Mouse (Mus musculus): ENCODE results near the gene Slc25a25. TPM values are rescaled to one million over a fixed set of nuclear protein-coding genes. Genes with fewer than 3 reads are reported as not detected.
"Not testable (repeated sequence)": the region's sequence is repeated elsewhere in the genome, so short reads cannot be mapped to it uniquely, and the experiment has no call there.

Slc25a25 gene
- polyA plus RNA-seq, 1 experiment from 2014 or later: 55.0 TPM

DNA sequence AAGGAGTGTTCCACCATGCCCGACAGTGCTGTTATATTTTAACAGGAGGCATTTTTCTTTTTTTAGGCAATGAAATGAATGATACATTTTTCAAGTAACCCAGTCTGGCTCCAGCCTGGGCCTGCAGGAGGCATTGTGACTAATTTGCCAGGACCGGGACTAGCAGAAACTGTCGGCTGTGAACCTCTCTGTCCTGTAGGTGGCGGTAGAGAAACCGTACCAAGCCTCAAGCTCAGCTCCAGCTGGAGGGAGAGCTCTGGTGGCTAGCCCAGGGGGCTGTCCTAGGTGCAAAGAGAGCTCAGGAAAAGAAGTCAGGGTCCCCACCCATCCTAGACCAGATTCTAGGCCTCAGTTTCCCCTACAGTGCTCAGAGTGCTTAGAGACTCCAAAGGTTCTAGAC is 37.4 kb upstream of the Slc25a25 start:
- peak; percentile 62 for ATAC-seq
- Histone ChIP-seq H3K36me3 (ENCODE audit: control insufficient read depth, insufficient read depth, low read length) (no peaks in the 10 kb centered on the region), H3K4me1 (ENCODE audit: control insufficient read depth, insufficient read depth, low read depth, low read length) (no peaks in the 10 kb centered on the region), H3K9me3 (ENCODE audit: control insufficient read depth, low read length) (no peaks in the 10 kb centered on the region), H3K4me3 (ENCODE audit: low read length) (no peak overlapping the region), H3K27me3 (replicated peaks; ENCODE audit: control insufficient read depth, insufficient read depth, low read length) (no peaks in the 10 kb centered on the region), H3K4me2 (ENCODE audit: low read length) (no peak overlapping the region), H3K9ac (ENCODE audit: low read depth, low read length) (no peak overlapping the region), H3K27ac (ENCODE audit: low read depth, low read length) (no peak overlapping the region)
- under 1% methylated on average over 5 of the region's 5 CpGs for WGBS

DNA sequence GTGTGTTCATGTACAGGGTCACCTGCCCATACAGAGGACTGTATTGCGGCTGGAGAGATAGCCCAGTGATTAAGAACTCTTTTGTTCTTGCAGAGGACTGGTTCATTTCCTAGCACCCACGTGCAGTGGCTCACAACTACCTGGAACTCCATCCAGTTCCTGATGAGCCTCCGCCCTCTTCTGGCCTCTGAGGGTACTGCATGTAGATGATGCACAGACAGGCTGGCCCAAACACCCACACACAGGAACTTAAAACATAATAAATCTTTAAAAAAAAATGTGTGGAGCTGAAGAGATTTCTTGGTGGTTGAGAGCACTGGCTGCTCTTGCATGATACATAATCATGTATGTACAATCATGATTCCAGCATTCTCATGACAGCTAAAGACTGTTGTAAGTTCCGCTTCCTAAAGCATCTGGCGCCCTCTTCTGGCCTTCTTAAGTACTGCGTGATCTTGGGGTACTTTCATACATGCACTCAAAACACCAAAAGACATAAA is 35.9 kb upstream of the Slc25a25 start:
- H3K9ac ChIP-seq (ENCODE audit: low read depth, low read length): peak overlapping the region; percentile 13; the same call in 1 of the 2 replicates
- ATAC-seq: peak; percentile 86
- H3K4me3 ChIP-seq (ENCODE audit: low read length): no peak overlapping the region
- H3K9me3 ChIP-seq (ENCODE audit: control insufficient read depth, low read length): no peaks in the 10 kb centered on the region
- H3K27ac ChIP-seq (ENCODE audit: low read depth, low read length): no peak overlapping the region
- H3K4me1 ChIP-seq (ENCODE audit: control insufficient read depth, insufficient read depth, low read depth, low read length): no peaks in the 10 kb centered on the region
- 5% methylated on average over 6 of the region's 6 CpGs for WGBS
- H3K4me2 ChIP-seq (ENCODE audit: low read length): no peak overlapping the region
- H3K36me3 ChIP-seq (ENCODE audit: control insufficient read depth, insufficient read depth, low read length): no peaks in the 10 kb centered on the region
- H3K27me3 ChIP-seq (replicated peaks; ENCODE audit: control insufficient read depth, insufficient read depth, low read length): no peaks in the 10 kb centered on the region

DNA sequence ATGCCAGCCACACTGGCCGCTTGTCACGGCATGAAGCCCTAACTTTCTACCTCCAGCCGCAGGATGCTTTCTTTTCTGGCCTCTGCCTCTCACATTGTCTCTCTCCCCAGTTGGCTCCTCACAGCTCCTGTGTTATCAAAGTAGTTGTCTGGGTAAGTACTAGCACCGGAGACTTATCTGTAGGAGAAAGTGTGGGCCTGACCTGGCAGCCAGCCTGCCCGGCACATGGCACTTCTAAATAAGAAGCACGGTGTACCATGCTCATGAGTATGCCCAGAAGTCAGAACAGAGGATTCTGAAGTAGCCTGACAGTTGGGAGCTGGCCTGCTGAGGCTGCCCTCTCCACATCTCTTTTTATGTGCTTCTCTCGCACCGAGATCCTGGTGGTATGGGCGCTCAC is 34.9 kb upstream of the Slc25a25 start:
- H3K27ac ChIP-seq (ENCODE audit: low read depth, low read length): no peak overlapping the region
- H3K36me3 ChIP-seq (ENCODE audit: control insufficient read depth, insufficient read depth, low read length): no peaks in the 10 kb centered on the region
- no peaks in the 10 kb centered on the region for H3K27me3 ChIP-seq (replicated peaks; ENCODE audit: control insufficient read depth, insufficient read depth, low read length)
- H3K9me3 ChIP-seq (ENCODE audit: control insufficient read depth, low read length): no peaks in the 10 kb centered on the region
- no peaks in the 10 kb centered on the region for H3K4me1 ChIP-seq (ENCODE audit: control insufficient read depth, insufficient read depth, low read depth, low read length)
- ATAC-seq: no peak
- H3K9ac ChIP-seq (ENCODE audit: low read depth, low read length): no peak overlapping the region
- H3K4me3 ChIP-seq (ENCODE audit: low read length): no peak overlapping the region
- WGBS: 90% methylated on average over 9 of the region's 9 CpGs
- no peak overlapping the region for H3K4me2 ChIP-seq (ENCODE audit: low read length)

DNA sequence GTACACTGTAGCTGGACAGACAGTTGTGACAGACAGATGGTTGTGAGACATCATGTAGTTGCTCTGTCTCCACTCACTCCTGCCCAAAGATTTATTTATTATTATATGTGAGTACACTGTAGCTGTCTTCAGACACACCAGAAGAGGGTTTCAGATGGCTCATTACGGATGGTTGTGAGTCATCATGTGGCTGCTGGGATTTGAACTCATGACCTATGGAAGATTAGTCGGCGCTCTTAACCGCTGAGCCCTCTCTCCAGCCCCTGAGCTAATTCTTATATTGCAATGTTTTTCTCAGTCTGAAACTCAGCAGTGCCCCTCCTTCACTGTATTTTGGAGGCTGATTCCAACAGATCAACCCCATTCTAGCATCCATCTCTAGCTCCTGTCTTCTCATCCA is 34.5 kb upstream of the Slc25a25 start:
- H3K27me3 ChIP-seq (replicated peaks; ENCODE audit: control insufficient read depth, insufficient read depth, low read length): no peaks in the 10 kb centered on the region
- no peak overlapping the region for H3K9ac ChIP-seq (ENCODE audit: low read depth, low read length)
- WGBS: 92% methylated on average over 4 of the region's 4 CpGs
- H3K36me3 ChIP-seq (ENCODE audit: control insufficient read depth, insufficient read depth, low read length): no peaks in the 10 kb centered on the region
- ATAC-seq: no peak
- H3K4me3 ChIP-seq (ENCODE audit: low read length): no peak overlapping the region
- no peak overlapping the region for H3K4me2 ChIP-seq (ENCODE audit: low read length)
- no peaks in the 10 kb centered on the region for H3K9me3 ChIP-seq (ENCODE audit: control insufficient read depth, low read length)
- H3K4me1 ChIP-seq (ENCODE audit: control insufficient read depth, insufficient read depth, low read depth, low read length): no peaks in the 10 kb centered on the region
- H3K27ac ChIP-seq (ENCODE audit: low read depth, low read length): no peak overlapping the region

DNA sequence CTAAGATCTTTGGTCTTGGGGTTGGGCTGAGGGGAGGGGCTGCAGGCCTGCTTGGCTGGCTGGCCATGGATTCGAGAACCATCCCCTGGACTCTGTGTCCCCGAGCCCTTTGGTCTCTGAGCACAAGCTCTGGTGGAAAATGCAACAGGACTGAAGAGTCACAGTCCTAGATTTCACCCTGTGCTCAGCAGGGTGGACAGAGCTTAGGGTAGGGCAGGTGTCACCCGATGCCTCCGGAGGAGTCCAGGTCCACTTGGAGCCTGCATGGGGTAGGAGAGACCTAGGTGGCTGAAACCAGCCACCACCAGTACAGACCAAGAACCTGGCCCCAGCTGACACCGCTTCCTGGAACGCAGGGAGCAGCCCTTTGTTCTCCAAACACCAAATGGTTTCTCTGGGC is 33.7 kb upstream of the Slc25a25 start:
- 87% methylated on average over 6 of the region's 6 CpGs for WGBS
- no peak overlapping the region for H3K4me2 ChIP-seq (ENCODE audit: low read length)
- H3K4me1 ChIP-seq (ENCODE audit: control insufficient read depth, insufficient read depth, low read depth, low read length): no peaks in the 10 kb centered on the region
- no peaks in the 10 kb centered on the region for H3K27me3 ChIP-seq (replicated peaks; ENCODE audit: control insufficient read depth, insufficient read depth, low read length)
- no peaks in the 10 kb centered on the region for H3K36me3 ChIP-seq (ENCODE audit: control insufficient read depth, insufficient read depth, low read length)
- no peak overlapping the region for H3K27ac ChIP-seq (ENCODE audit: low read depth, low read length)
- no peak overlapping the region for H3K9ac ChIP-seq (ENCODE audit: low read depth, low read length)
- H3K9me3 ChIP-seq (ENCODE audit: control insufficient read depth, low read length): no peaks in the 10 kb centered on the region; the same call in none of the 2 replicates
- H3K4me3 ChIP-seq (ENCODE audit: low read length): no peak overlapping the region
- no peak for ATAC-seq

DNA sequence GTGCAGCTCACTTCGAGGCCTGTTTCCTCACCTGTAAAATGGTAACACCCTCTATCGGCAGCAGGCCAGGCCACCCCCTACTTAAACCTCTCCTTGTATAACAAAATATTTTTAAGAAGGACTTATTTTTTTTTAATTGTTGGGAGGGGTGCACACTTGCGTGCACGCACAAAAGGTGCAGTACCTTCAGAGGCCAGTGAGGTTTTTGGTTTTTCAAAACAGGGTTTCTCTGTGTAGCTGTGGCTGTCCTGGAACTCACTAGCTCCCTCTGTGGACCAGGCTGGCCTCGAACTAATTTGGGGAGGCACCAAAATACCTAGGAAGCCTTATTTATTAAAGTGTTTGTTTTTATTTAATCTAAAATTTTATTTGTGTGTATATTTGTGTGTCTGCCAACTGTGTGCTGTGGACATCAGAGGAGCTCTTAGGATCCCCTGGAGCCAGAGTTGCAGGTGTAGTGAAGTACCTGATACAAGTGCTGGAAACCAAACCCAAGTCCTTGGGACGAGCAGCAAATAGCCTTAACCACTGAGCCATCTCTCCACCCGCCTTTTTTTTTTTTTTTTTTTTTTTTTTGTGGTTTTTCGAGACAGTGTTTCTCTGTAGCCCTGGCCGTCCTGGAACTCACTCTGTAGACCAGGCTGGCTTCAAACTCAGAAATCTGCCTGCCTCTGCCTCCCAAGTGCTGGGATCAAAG is 32.1 kb upstream of the Slc25a25 start:
- H3K9me3 ChIP-seq (ENCODE audit: control insufficient read depth, low read length): peaks cover 4% of the 10 kb centered on the region
- no peak overlapping the region for H3K27ac ChIP-seq (ENCODE audit: low read depth, low read length)
- no peaks in the 10 kb centered on the region for H3K27me3 ChIP-seq (replicated peaks; ENCODE audit: control insufficient read depth, insufficient read depth, low read length)
- H3K9ac ChIP-seq (ENCODE audit: low read depth, low read length): no peak overlapping the region
- H3K4me2 ChIP-seq (ENCODE audit: low read length): no peak overlapping the region
- no peak for ATAC-seq
- no peak overlapping the region for H3K4me3 ChIP-seq (ENCODE audit: low read length)
- H3K4me1 ChIP-seq (ENCODE audit: control insufficient read depth, insufficient read depth, low read depth, low read length): no peaks in the 10 kb centered on the region
- no peaks in the 10 kb centered on the region for H3K36me3 ChIP-seq (ENCODE audit: control insufficient read depth, insufficient read depth, low read length)
- 75% methylated on average over 9 of the region's 9 CpGs for WGBS

DNA sequence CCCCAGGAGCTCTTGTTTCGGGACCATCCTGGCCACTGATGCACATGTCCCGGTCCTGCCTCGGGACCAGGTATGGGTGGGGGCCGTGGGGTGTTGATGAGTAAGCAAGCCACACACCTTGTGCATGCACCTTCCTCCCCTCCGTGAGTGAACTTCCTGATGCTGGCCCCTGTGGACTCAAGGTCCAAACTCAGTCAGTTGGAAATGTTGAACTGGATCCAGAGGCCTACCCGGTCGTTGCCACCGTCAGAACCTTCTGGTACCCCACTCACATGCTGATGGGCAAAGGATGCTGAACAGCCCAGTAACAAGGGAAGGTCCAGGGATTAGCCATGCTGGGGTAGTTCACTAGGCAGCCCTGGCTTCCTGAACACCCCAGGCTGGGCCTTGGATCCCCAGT is 31.1 kb upstream of the Slc25a25 start:
- ATAC-seq: no peak
- Histone ChIP-seq H3K4me1 (ENCODE audit: control insufficient read depth, insufficient read depth, low read depth, low read length) (no peaks in the 10 kb centered on the region), H3K27ac (ENCODE audit: low read depth, low read length) (no peak overlapping the region), H3K4me2 (ENCODE audit: low read length) (no peak overlapping the region), H3K9me3 (ENCODE audit: control insufficient read depth, low read length) (peaks cover 6% of the 10 kb centered on the region), H3K9ac (ENCODE audit: low read depth, low read length) (no peak overlapping the region), H3K4me3 (ENCODE audit: low read length) (no peak overlapping the region), H3K27me3 (replicated peaks; ENCODE audit: control insufficient read depth, insufficient read depth, low read length) (no peaks in the 10 kb centered on the region), H3K36me3 (ENCODE audit: control insufficient read depth, insufficient read depth, low read length) (no peaks in the 10 kb centered on the region)
- 89% methylated on average over 8 of the region's 8 CpGs for WGBS

DNA sequence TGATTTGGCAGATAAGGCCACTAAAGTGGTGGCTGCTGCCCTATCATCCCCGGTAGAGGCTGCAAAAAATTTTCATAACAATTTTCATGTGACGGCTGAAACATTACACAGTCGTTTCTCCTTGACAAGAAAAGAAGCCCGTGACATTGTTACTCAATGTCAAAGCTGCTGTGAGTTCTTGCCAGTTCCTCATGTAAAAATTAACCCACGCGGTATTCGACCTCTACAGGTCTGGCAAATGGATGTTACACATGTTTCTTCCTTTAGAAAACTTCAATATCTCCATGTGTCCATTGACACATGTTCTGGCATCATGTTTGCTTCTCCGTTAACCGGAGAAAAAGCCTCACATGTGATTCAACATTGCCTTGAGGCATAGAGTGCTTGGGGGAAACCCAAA is 24.1 kb upstream of the Slc25a25 start:
- H3K27me3 ChIP-seq (replicated peaks; ENCODE audit: control insufficient read depth, insufficient read depth, low read length); H3K36me3 ChIP-seq (ENCODE audit: control insufficient read depth, insufficient read depth, low read length); H3K9ac ChIP-seq (ENCODE audit: low read depth, low read length); H3K4me1 ChIP-seq (ENCODE audit: control insufficient read depth, insufficient read depth, low read depth, low read length); ATAC-seq; H3K27ac ChIP-seq (ENCODE audit: low read depth, low read length); H3K4me2 ChIP-seq (ENCODE audit: low read length); H3K4me3 ChIP-seq (ENCODE audit: low read length); H3K9me3 ChIP-seq (ENCODE audit: control insufficient read depth, low read length): not testable (repeated sequence)
- WGBS: 100% methylated on average over 3 of the region's 9 CpGs

DNA sequence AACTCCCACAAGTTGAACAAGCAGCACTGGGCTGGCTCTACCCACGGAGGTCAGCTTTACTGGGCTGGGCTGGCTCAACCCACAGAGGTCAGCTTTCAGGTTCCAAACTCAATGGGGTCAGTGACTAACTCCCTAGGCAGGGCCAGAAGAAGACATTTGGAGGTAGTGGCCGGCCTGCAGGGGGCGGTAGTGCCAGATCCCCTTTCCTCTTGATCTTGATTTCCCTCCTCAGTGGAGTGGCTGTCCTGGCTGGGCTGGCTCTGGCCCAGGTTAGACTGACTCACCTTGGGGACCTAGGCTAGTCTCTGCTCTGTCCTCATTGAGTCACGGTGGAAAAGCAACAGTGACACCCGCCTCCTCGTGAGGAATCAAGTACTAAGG is 20.4 kb upstream of the Slc25a25 start:
- 82% methylated on average over 6 of the region's 6 CpGs for WGBS
- no peak overlapping the region for H3K27ac ChIP-seq (ENCODE audit: low read depth, low read length)
- no peaks in the 10 kb centered on the region for H3K36me3 ChIP-seq (ENCODE audit: control insufficient read depth, insufficient read depth, low read length)
- no peak overlapping the region for H3K9ac ChIP-seq (ENCODE audit: low read depth, low read length)
- H3K27me3 ChIP-seq (replicated peaks; ENCODE audit: control insufficient read depth, insufficient read depth, low read length): no peaks in the 10 kb centered on the region
- no peak overlapping the region for H3K4me2 ChIP-seq (ENCODE audit: low read length)
- H3K9me3 ChIP-seq (ENCODE audit: control insufficient read depth, low read length): no peaks in the 10 kb centered on the region
- H3K4me1 ChIP-seq (ENCODE audit: control insufficient read depth, insufficient read depth, low read depth, low read length): no peaks in the 10 kb centered on the region
- H3K4me3 ChIP-seq (ENCODE audit: low read length): no peak overlapping the region
- ATAC-seq: no peak

Measured in hindbrain, embryonic 16.5 days (tissue).